In the genomic region with DNA sequence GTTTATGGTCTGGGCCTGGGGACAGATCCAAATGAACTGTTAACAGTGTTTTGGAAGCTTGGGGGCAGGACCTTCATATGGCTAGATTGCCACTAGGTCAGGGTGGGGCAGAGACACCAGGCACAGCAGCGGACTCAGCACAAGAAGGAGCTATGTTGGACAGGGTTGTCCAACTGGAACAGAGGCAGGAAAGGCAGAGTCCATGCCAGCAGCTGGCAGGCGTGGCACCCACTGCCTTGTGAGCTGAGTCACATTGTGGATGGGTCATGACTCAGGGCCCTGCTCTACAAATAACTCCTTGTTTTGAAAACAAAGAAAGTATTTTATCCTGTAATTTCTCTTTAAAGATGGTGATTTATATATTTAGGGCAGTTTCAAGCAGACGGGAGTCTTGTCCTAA, we compare ENCODE assay signal across 13 mouse cellular contexts.
DNase-seq lines count a peak whose midpoint lies in the region; ATAC-seq and TF ChIP-seq lines count a peak whose summit lies in the region.
"Had no signal": no experiment of that assay in that cellular context is flagged by ENCODE, and none has a peak within 500 bp of the region (broad histone marks: within the 10 kb centered on the region; RNA-seq: fewer than 3 reads in every experiment).

No protein-coding gene starts in this region.

- peak overlapping the region; percentile 41 for H3K27ac ChIP-seq in olfactory bulb, adult 2 months (ENCODE audit: insufficient read depth, low read depth, low read length)
- H3K27ac ChIP-seq in forebrain, embryonic 13.5 days = no peak overlapping the region
- H3K27ac ChIP-seq in midbrain, postnatal 0 days (ENCODE audit: low read depth, low read length) = no peak overlapping the region
- H3K27ac ChIP-seq: embryonic facial prominence, embryonic 13.5 days; layer of hippocampus, adult 2 months; liver, embryonic 15.5 days; neural tube, embryonic 13.5 days had no signal

- no peak overlapping the region for H3K4me2 ChIP-seq in forebrain, embryonic 13.5 days
- H3K4me2 ChIP-seq in midbrain, postnatal 0 days (ENCODE audit: low read depth, low read length, poor library complexity, severe bottlenecking) = no peak overlapping the region
- H3K4me2 ChIP-seq: embryonic facial prominence, embryonic 13.5 days; liver, embryonic 15.5 days; neural tube, embryonic 13.5 days had no signal

- no peaks in the 10 kb centered on the region for H3K9me3 ChIP-seq in forebrain, embryonic 13.5 days (replicated peaks)
- H3K9me3 ChIP-seq in midbrain, postnatal 0 days (ENCODE audit: low read length) = no peaks in the 10 kb centered on the region
- H3K9me3 ChIP-seq: embryonic facial prominence, embryonic 13.5 days; liver, embryonic 15.5 days; neural tube, embryonic 13.5 days had no signal

- H3K27me3 ChIP-seq in forebrain, embryonic 13.5 days = no peaks in the 10 kb centered on the region
- H3K27me3 ChIP-seq in midbrain, postnatal 0 days (ENCODE audit: insufficient read depth, low read length) = no peaks in the 10 kb centered on the region
- H3K27me3 ChIP-seq: embryonic facial prominence, embryonic 13.5 days; liver, embryonic 15.5 days; neural tube, embryonic 13.5 days had no signal

- H3K4me1 ChIP-seq in olfactory bulb, adult 2 months (ENCODE audit: control insufficient read depth, insufficient read depth, low read length) = peaks cover 16% of the 10 kb centered on the region
- peaks cover 12% of the 10 kb centered on the region for H3K4me1 ChIP-seq in forebrain, embryonic 13.5 days
- no peaks in the 10 kb centered on the region for H3K4me1 ChIP-seq in midbrain, postnatal 0 days (ENCODE audit: insufficient read depth, low read length)
- H3K4me1 ChIP-seq: embryonic facial prominence, embryonic 13.5 days; liver, embryonic 15.5 days had no signal

- WGBS in olfactory bulb, adult 2 months = 35% methylated on average over 3 of the region's 3 CpGs
- 85% methylated on average over 3 of the region's 3 CpGs for WGBS in forebrain, embryonic 13.5 days
- WGBS in midbrain, postnatal 0 days = 94% methylated on average over 3 of the region's 3 CpGs

- peak; percentile 18 for DNase-seq in left cerebral cortex, adult 11 months (ENCODE audit: low spot score)
- no peak for DNase-seq in left cerebral cortex, postnatal 36 days (ENCODE audit: low spot score in 2 of 2)
- peak; percentile 82 for DNase-seq in adrenal gland, adult 2 months
- DNase-seq in gastrocnemius, postnatal 14 days = peak; percentile 46
- no peak for DNase-seq in midbrain, postnatal 0 days (ENCODE audit: low spot score)
- DNase-seq in right cerebral cortex, adult 18-20 months = no peak
- DNase-seq: thymus, postnatal 36 days had no signal

- no peak for TF ChIP-seq POLR2A in olfactory bulb, adult 2 months (IDR thresholded peaks at IDR 0.05; ENCODE audit: insufficient read depth, low read depth, low read length)

- no peak overlapping the region for H3K4me3 ChIP-seq in olfactory bulb, adult 2 months (ENCODE audit: insufficient read depth, low read depth, low read length)
- H3K4me3 ChIP-seq in forebrain, embryonic 13.5 days = no peak overlapping the region
- H3K4me3 ChIP-seq in midbrain, postnatal 0 days (ENCODE audit: low read depth, low read length) = no peak overlapping the region
- H3K4me3 ChIP-seq: embryonic facial prominence, embryonic 13.5 days; layer of hippocampus, adult 2 months; liver, embryonic 15.5 days; neural tube, embryonic 13.5 days had no signal

- no peaks in the 10 kb centered on the region for H3K36me3 ChIP-seq in forebrain, embryonic 13.5 days (ENCODE audit: poor library complexity, severe bottlenecking)
- no peaks in the 10 kb centered on the region for H3K36me3 ChIP-seq in midbrain, postnatal 0 days (ENCODE audit: insufficient read depth, low read length)
- H3K36me3 ChIP-seq: embryonic facial prominence, embryonic 13.5 days; liver, embryonic 15.5 days; neural tube, embryonic 13.5 days had no signal

- intact Hi-C loops in left cerebral cortex, postnatal 36 days (cut with DNase I) = no loop called here
- intact Hi-C loops in gastrocnemius, postnatal 14 days (cut with DNase I; ENCODE audit: low total_unique reads) = no loop called here

- no peak overlapping the region for H3K9ac ChIP-seq in forebrain, embryonic 13.5 days
- H3K9ac ChIP-seq in midbrain, postnatal 0 days (replicated peaks; ENCODE audit: low read length, poor library complexity, severe bottlenecking) = no peak overlapping the region
- H3K9ac ChIP-seq: embryonic facial prominence, embryonic 13.5 days; liver, embryonic 15.5 days; neural tube, embryonic 13.5 days had no signal

- no peak for ATAC-seq in forebrain, embryonic 13.5 days
- ATAC-seq in midbrain, postnatal 0 days (ENCODE audit: low FRiP score) = no peak

- no peak for TF ChIP-seq CTCF in olfactory bulb, adult 2 months (IDR thresholded peaks at IDR 0.05; ENCODE audit: insufficient read depth, low read depth, low read length)
- no peak for TF ChIP-seq CTCF in midbrain, postnatal 0 days (IDR thresholded peaks at IDR 0.05)

Comparison
In these comparisons a context has a peak if more than half of its experiments do, and no peak if none do; other contexts are left out.
1. DNase-seq: peak in left cerebral cortex, adult 11 months (single experiment), adrenal gland, adult 2 months (single experiment) and gastrocnemius, postnatal 14 days (single experiment); none in left cerebral cortex, postnatal 36 days (0 of 2), midbrain, postnatal 0 days (single experiment) and right cerebral cortex, adult 18-20 months (single experiment).